Mouse (Mus musculus): ENCODE measurements at regions not wholly inside any gene's neighbourhood (a gene's known extent, or its start where the extent isn't known, plus 50 kb on each side); places are given as distances from the start of the nearest gene placed in this dataset.

GRCm38 (mm10) chr2:106256012-106256411, 252.7 kb upstream of the Dnajc24 start:
- DNase-seq (ENCODE audit: low spot score in 2 of 2), result no peak

GRCm38 (mm10) chr2:106234358-106234757, 231.0 kb upstream of the Dnajc24 start:
- no peak for DNase-seq (ENCODE audit: low spot score in 2 of 2)

- no peak for DNase-seq (ENCODE audit: low spot score in 2 of 2)
Measured at GRCm38 (mm10) chr2:106231136-106231535, 227.8 kb upstream of the Dnajc24 start.

GRCm38 (mm10) chr2:106230021-106230420, 226.7 kb upstream of the Dnajc24 start:
- no peak for DNase-seq (ENCODE audit: low spot score in 2 of 2)

GRCm38 (mm10) chr2:106228249-106228648, 224.9 kb upstream of the Dnajc24 start:
- no peak for DNase-seq (ENCODE audit: low spot score in 2 of 2)

- DNase-seq (ENCODE audit: low spot score in 2 of 2), result peak in 1 of 2 experiments; percentile 42
Measured at GRCm38 (mm10) chr2:106216169-106216568, 212.8 kb upstream of the Dnajc24 start.

- DNase-seq (ENCODE audit: low spot score in 2 of 2), result no peak
Measured at GRCm38 (mm10) chr2:106213740-106214139, 210.4 kb upstream of the Dnajc24 start.

GRCm38 (mm10) chr2:106210773-106211172, 207.4 kb upstream of the Dnajc24 start:
- no peak for DNase-seq (ENCODE audit: low spot score in 2 of 2)

- no peak for DNase-seq (ENCODE audit: low spot score in 2 of 2)
Measured at GRCm38 (mm10) chr2:106208767-106209250, 205.5 kb upstream of the Dnajc24 start.

- no peak for DNase-seq (ENCODE audit: low spot score in 2 of 2)
Measured at GRCm38 (mm10) chr2:106200130-106200529, 196.8 kb upstream of the Dnajc24 start.

GRCm38 (mm10) chr2:106195170-106195569, 191.8 kb upstream of the Dnajc24 start:
- DNase-seq (ENCODE audit: low spot score in 2 of 2), result no peak

- DNase-seq (ENCODE audit: low spot score in 2 of 2), result peak; percentile 76 to 82
Measured at GRCm38 (mm10) chr2:106194369-106195023, 191.1 kb upstream of the Dnajc24 start.

- no peak for DNase-seq (ENCODE audit: low spot score in 2 of 2)
Measured at GRCm38 (mm10) chr2:106193889-106194347, 190.6 kb upstream of the Dnajc24 start.

- no peak for DNase-seq (ENCODE audit: low spot score in 2 of 2)
Measured at GRCm38 (mm10) chr2:106190579-106191322, 187.4 kb upstream of the Dnajc24 start.

- no peak for DNase-seq (ENCODE audit: low spot score in 2 of 2)
Measured at GRCm38 (mm10) chr2:106183651-106184050, 180.3 kb upstream of the Dnajc24 start.

- no peak for DNase-seq (ENCODE audit: low spot score in 2 of 2)
Measured at GRCm38 (mm10) chr2:106182051-106182450, 178.7 kb upstream of the Dnajc24 start.

- no peak for DNase-seq (ENCODE audit: low spot score in 2 of 2)
Measured at GRCm38 (mm10) chr2:106162681-106163080, 159.3 kb upstream of the Dnajc24 start.

GRCm38 (mm10) chr2:106161877-106162276, 158.5 kb upstream of the Dnajc24 start:
- DNase-seq (ENCODE audit: low spot score in 2 of 2), result no peak

GRCm38 (mm10) chr2:106149701-106150100, 146.4 kb upstream of the Dnajc24 start:
- DNase-seq (ENCODE audit: low spot score in 2 of 2), result no peak

GRCm38 (mm10) chr2:106140931-106141330, 137.6 kb upstream of the Dnajc24 start:
- no peak for DNase-seq (ENCODE audit: low spot score in 2 of 2)

- no peak for DNase-seq (ENCODE audit: low spot score in 2 of 2)
Measured at GRCm38 (mm10) chr2:106101002-106101401, 97.7 kb upstream of the Dnajc24 start.

GRCm38 (mm10) chr2:106086121-106086520, 82.8 kb upstream of the Dnajc24 start:
- no peak for DNase-seq (ENCODE audit: low spot score in 2 of 2)

Data from layer of hippocampus, postnatal 14 days (tissue).